Mouse (Mus musculus) ES-E14 (cell line): ENCODE measurements around the gene Rp9.

Source experiments
- HCFC1 ChIP-seq: IDR thresholded peaks from 2 replicates; pipeline ENCODE4 v1.6.1; 2012; ENCODE audit warnings: low read length, inconsistent platforms, borderline replicate concordance; ENCODE audit not compliant: insufficient read depth
- ZNF384 ChIP-seq: IDR thresholded peaks from 2 replicates; pipeline ENCODE4 v1.6.1; 2012; ENCODE audit warnings: low read depth, low read length, inconsistent platforms

DNA sequence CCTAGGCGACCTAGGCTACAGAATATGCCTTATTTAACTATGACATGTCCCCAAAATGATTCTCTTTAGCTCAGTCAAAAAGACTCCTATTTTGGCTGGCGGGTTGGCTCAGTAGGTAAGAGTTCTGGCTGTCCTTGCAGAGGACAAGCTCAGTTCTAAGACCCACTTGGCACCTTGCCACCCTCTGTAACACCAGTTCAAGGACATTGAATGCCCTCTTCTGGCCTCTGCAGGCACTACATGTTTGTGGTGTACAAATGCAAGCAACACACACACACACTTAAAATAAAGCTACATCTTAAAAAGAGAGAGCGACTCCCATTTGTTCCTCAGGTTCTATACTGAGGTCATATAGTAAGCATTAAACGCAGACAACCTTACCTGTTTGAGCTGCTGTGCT is 96.8 kb downstream of the Rp9 start:
- TF ChIP-seq ZNF384, result no peak
- TF ChIP-seq HCFC1, result no peak
